Mouse (Mus musculus) lung, postnatal 0 days (tissue): Measurements from ENCODE around the gene Nkx1-1. TPM values are rescaled to one million over a fixed set of nuclear protein-coding genes. Genes with fewer than 3 reads are reported as not detected.

ENCODE experiments used
- ATAC-seq: fragments of 200-750 bp; cut with Nextera tagmentation; 2 replicates; pipeline ENCODE4 v1.8.0; 2017; ENCODE audit warnings: moderate library complexity
- DNase-seq: peaks from one replicate; pipeline ENCODE4 v3.0.0-alpha.2; 2016; ENCODE audit warnings: low spot score
- H3K27ac ChIP-seq: fragments of 300-500 bp; sonication (generic); 2 replicates; pipeline ENCODE4 v1.5.1; 2014; ENCODE audit warnings: antibody characterized with exemption, mild to moderate bottlenecking, low read length, mixed read lengths
- H3K27me3 ChIP-seq: fragments of 300-500 bp; sonication (generic); replicated peaks from 2 replicates; pipeline ENCODE4 v1.6.1; 2014; ENCODE audit warnings: low read length, mixed read lengths; ENCODE audit not compliant: insufficient read depth
- H3K36me3 ChIP-seq: fragments of 300-500 bp; sonication (generic); 2 replicates; pipeline ENCODE4 v1.6.1; 2014; ENCODE audit warnings: low read length, mixed read lengths; ENCODE audit not compliant: insufficient read depth
- H3K4me1 ChIP-seq: fragments of 300-500 bp; sonication (generic); 2 replicates; pipeline ENCODE4 v1.6.1; 2014; ENCODE audit warnings: antibody characterized with exemption, low read depth, low read length, mixed read lengths; ENCODE audit not compliant: insufficient read depth
- H3K4me2 ChIP-seq: fragments of 300-500 bp; sonication (generic); replicated peaks from 2 replicates; pipeline ENCODE4 v1.6.1; 2014; ENCODE audit warnings: low read depth, mild to moderate bottlenecking, low read length, moderate library complexity, mixed read lengths
- H3K4me3 ChIP-seq: fragments of 300-500 bp; sonication (generic); 2 replicates; pipeline ENCODE4 v1.5.1; 2014; ENCODE audit warnings: low read depth, low read length
- H3K9ac ChIP-seq: fragments of 300-500 bp; sonication (generic); replicated peaks from 2 replicates; pipeline ENCODE4 v1.6.1; 2014; ENCODE audit warnings: low read depth, mild to moderate bottlenecking
- H3K9me3 ChIP-seq: fragments of 300-500 bp; sonication (generic); 2 replicates; pipeline ENCODE4 v1.6.1; 2016; ENCODE audit warnings: low read length, mixed read lengths
- CTCF ChIP-seq: IDR thresholded peaks from 2 replicates; pipeline ENCODE4 v1.5.1; 2016; ENCODE audit warnings: antibody characterized with exemption, mild to moderate bottlenecking
- EP300 ChIP-seq: IDR thresholded peaks from 2 replicates; pipeline ENCODE4 v1.6.1; 2016; ENCODE audit warnings: antibody characterized with exemption, mild to moderate bottlenecking, control low read depth
- WGBS: fragments of 180-500 bp; shearing (Covaris S2); extraction: QIAGEN DNeasy Blood & Tissue Kit; methylation state at CpG from one replicate; pipeline ENCODE4 v1.1.7; 2014; 5-methylcytosine and 5-hydroxymethylcytosine counted together
- polyA plus RNA-seq: library from polyadenylated mRNA; unstranded; fragments of >200 nt; fragmentation: Nextera tagmentation; extraction: Ambion mirVana; gene quantifications from 2 replicates; pipeline ENCODE4 v1.2.1, GENCODE M21; 2015

The Nkx1-1 gene
- polyA plus RNA-seq, 1 experiment from 2014 or later: not detected

DNA sequence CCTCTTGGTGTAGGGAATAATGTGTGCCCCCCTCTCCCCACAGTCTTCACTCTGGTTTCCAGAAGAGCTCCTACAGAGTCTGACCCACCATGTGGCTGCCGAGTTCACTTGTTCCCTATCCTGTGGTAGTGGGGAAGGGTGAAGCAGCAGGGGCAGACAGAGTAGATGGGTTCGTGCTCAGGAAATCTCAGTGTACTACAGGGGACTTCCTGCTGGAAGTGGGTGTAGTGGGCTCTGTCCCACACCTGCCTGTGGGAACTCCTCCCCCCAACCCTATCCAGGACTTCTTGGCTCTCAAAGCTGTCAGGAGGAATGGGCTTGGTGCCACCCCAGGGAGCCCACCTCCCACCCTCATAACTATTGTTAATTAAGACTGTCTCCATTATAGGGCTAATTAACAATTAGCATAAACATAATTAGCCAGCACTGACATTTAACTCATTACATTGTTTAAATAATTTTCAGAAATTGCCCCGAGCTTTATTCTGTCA is 24.4 kb upstream of the Nkx1-1 start:
- H3K4me3 ChIP-seq: no peak overlapping the region
- 53% methylated on average over 3 of the region's 3 CpGs for WGBS
- H3K9me3 ChIP-seq: no peaks in the 10 kb centered on the region
- TF ChIP-seq CTCF: no peak
- no peak for TF ChIP-seq EP300
- H3K4me2 ChIP-seq: no peak overlapping the region
- no peaks in the 10 kb centered on the region for H3K27me3 ChIP-seq
- H3K4me1 ChIP-seq: no peaks in the 10 kb centered on the region
- H3K9ac ChIP-seq: no peak overlapping the region
- no peaks in the 10 kb centered on the region for H3K36me3 ChIP-seq
- DNase-seq (no peak), ATAC-seq (no peak)
- H3K27ac ChIP-seq: no peak overlapping the region

DNA sequence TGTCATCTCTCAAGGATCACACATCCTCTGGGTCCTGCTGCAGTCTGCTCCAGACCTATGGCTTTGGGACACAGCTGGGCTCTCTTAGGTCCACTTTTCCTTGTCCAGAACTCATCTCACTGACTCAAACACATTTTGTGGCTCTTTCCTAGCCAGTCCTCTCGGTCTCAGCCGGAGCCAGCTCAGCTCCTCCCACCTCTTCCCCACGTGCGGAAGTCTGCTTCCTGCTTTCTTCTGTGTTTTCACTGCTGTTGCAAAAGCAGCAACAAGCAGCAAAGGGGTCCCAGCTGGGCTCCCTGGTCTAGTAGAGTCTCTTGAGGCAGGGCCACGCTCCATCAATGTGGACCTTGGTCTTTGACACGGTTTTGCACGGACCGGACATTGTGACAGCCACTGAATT is 22.0 kb upstream of the Nkx1-1 start:
- no peaks in the 10 kb centered on the region for H3K9me3 ChIP-seq
- no peak overlapping the region for H3K4me3 ChIP-seq
- no peaks in the 10 kb centered on the region for H3K27me3 ChIP-seq
- DNase-seq: no peak
- no peaks in the 10 kb centered on the region for H3K36me3 ChIP-seq
- no peak for ATAC-seq
- no peak overlapping the region for H3K4me2 ChIP-seq
- no peak overlapping the region for H3K27ac ChIP-seq
- WGBS: 46% methylated on average over 8 of the region's 8 CpGs
- TF ChIP-seq CTCF: no peak
- TF ChIP-seq EP300: no peak
- H3K4me1 ChIP-seq: no peaks in the 10 kb centered on the region
- no peak overlapping the region for H3K9ac ChIP-seq

DNA sequence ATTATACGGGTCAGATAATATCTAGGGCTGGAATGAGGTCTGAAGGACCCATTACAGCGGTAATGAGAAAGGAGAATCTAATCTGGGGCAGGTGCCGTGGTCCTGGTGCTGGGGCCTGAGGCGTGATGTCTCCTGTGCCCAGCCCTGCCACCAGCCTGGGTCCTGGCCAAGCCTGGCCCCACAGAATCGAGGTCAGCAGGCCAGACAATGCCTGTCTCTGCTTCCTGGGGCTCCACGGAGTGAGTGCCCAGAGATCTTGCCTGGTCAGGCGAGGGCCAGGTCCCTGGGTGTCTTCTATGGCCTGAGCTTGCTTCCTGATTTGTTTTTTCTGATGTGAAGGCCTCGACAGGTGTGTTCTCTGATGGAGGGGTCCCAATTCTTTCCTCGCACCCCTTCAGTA is 10.0 kb upstream of the Nkx1-1 start:
- WGBS: 51% methylated on average over 9 of the region's 9 CpGs
- Histone ChIP-seq H3K4me1 (no peaks in the 10 kb centered on the region), H3K9me3 (no peaks in the 10 kb centered on the region), H3K4me3 (no peak overlapping the region), H3K36me3 (no peaks in the 10 kb centered on the region), H3K27ac (no peak overlapping the region), H3K27me3 (peaks cover 17% of the 10 kb centered on the region), H3K4me2 (no peak overlapping the region), H3K9ac (no peak overlapping the region)
- no peak for DNase-seq
- ATAC-seq: no peak
- no peak for TF ChIP-seq EP300
- TF ChIP-seq CTCF: no peak

DNA sequence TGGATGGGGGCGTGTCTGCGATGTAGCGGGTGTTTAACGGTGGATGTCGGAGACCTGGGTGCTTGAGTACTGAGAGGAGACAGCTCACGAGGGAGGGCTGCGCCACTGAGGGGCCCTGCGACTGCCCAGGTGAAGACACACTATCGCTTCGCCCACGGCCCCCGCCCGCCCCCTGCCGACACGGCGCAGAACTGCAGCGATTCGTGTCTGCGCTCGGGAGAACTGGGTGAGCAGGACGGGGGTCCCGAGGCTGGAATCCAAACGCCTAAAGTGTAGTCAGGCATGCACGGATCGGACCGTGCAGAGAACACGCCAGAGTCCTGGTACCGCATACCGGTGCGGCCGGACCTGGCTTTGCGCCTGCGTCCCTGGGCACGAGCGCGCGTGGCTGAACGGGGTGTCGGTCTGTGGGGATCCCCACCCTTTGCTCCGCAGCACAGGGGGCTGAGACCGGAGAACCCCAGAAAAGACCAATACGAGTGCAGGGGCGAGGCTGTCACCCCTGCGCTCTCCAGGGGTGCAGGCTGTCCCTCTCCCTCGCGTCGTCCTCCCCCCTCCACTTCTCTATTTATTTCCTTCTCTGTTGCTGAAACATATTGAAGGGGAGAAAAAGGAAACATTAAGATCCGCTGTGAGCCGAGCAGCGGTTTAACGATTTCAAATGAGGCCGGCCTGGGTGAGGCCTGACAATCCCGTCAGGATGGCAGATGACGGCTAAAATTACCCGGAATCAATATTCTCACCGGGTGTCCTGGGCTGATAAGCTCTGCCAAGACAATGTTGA is 9.3 kb upstream of the Nkx1-1 start:
- WGBS: 5% methylated on average over 56 of the region's 56 CpGs
- Histone ChIP-seq H3K4me3 (peak overlapping the region; percentile 5; the same call in 1 of the 2 replicates), H3K4me2 (peak overlapping the region; percentile 37; the same call in 1 of the 2 replicates), H3K4me1 (no peaks in the 10 kb centered on the region), H3K36me3 (no peaks in the 10 kb centered on the region), H3K9me3 (no peaks in the 10 kb centered on the region), H3K27ac (no peak overlapping the region), H3K9ac (no peak overlapping the region), H3K27me3 (peaks cover 17% of the 10 kb centered on the region)
- no peak for ATAC-seq
- peak; percentile 11 for DNase-seq
- peak; percentile 91 for TF ChIP-seq CTCF
- TF ChIP-seq EP300: no peak

DNA sequence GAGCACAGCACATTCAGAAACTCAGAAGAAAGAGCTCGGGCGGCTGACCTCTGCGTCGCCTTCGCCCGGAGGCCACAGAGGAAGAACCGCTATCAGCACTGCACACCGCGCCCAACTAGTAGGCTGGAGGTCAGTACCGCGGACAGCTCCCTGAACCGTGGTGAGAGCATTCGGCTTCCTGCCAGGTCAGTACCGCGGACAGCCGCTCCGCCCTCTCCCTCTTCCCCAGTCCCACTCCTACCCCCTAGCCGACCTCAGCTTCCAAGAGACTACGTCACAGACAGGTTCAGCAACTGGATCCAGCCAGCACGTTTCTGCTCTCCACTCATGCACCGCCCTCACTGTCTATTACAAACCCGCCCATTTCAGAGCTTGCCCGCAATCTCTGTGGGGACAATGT is 4.4 kb upstream of the Nkx1-1 start:
- Histone ChIP-seq H3K9ac (no peak overlapping the region), H3K4me3 (no peak overlapping the region), H3K9me3 (no peaks in the 10 kb centered on the region), H3K27me3 (peaks cover 58% of the 10 kb centered on the region), H3K4me1 (0 out of 2 replicates have a peak, but pooled peaks cover 4% of the 10 kb centered on the region), H3K4me2 (no peak overlapping the region), H3K27ac (no peak overlapping the region), H3K36me3 (no peaks in the 10 kb centered on the region)
- 4% methylated on average over 23 of the region's 23 CpGs for WGBS
- ATAC-seq (peak; percentile 96), DNase-seq (peak; percentile 95)
- TF ChIP-seq CTCF: 0 out of 2 replicates have a peak, but pooled peaks have one; percentile 13
- TF ChIP-seq EP300: no peak

DNA sequence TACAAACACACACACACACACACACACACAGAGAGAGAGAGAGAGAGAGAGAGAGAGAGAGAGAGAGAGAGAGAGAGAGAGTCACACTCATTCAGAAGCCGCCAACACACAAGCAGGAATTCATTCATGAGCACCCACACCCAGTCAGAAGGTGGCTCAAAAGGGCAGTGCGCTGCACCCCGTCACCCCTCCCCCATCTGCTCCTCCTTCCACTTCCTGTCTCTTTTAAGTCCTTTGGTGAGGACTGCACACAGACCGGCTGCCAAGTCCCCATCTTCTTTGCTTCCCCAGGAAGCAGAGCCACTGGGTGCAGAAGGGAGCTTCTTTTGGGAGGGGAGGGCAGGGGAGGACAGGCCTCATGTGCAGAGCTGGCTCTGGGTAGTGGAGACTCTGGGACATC is 2.2 kb upstream of the Nkx1-1 start:
- no peak for TF ChIP-seq EP300
- no peak for TF ChIP-seq CTCF
- H3K4me3 ChIP-seq: no peak overlapping the region
- H3K4me2 ChIP-seq: no peak overlapping the region
- H3K36me3 ChIP-seq: no peaks in the 10 kb centered on the region
- no peak overlapping the region for H3K27ac ChIP-seq
- H3K9ac ChIP-seq: no peak overlapping the region
- no peaks in the 10 kb centered on the region for H3K9me3 ChIP-seq
- H3K4me1 ChIP-seq: 0 out of 2 replicates have a peak, but pooled peaks cover 4% of the 10 kb centered on the region
- peaks cover 63% of the 10 kb centered on the region for H3K27me3 ChIP-seq
- no peak for DNase-seq
- 4% methylated on average over 4 of the region's 4 CpGs for WGBS
- no peak for ATAC-seq
